Mouse (Mus musculus): ENCODE measurements around the gene Gm7168. TPM values are rescaled to one million over a fixed set of nuclear protein-coding genes. Genes with fewer than 3 reads are reported as not detected.
"Not testable (repeated sequence)": the region's sequence is repeated elsewhere in the genome, so short reads cannot be mapped to it uniquely, and the experiment has no call there.

Gene Gm7168
- polyA plus RNA-seq, 1 experiment from 2014 or later, result not detected

DNA sequence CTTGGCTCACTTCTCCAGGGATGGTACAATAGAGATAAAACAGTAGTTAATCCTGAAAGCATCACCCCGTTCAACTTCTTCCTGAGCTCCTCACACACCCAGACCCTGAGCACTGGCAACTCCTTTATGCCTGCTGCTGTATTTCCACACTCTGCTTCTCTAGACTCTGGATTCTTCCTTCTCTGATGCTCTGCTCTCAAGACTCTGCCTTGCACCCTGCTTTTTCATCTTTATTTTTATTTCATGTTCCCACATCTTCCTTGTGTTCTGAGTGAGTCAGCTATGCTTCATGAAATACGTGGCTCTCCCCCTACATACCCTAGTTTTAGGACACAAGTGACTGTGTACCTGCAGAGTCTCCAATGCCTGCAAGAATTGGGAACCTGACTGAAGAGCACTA is 16.9 kb downstream of the Gm7168 start:
- not testable (repeated sequence) for ATAC-seq (ENCODE audit: low FRiP score, low TSS enrichment)

DNA sequence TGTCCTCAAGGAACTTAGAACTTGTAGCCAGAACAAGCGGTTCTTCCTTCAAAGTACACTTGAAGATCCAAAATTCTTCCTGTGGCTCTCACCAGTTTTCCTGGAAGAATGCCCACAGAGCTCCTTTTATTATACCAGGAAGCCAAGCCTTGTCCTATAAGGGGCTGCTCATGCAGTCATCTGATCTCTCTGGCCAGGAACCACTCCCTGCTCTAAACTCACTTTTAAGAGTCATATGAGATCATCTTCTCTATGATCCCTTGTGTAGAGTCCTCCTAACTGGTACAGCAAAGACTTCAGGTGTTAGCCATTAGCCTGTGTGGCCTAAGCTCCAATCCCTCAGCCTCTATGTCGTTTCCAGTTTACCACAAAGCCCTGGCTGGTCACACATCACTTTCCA is 21.7 kb downstream of the Gm7168 start:
- not testable (repeated sequence) for H3K36me3 ChIP-seq (ENCODE audit: control insufficient read depth, insufficient read depth, low read length); H3K4me1 ChIP-seq (replicated peaks; ENCODE audit: control insufficient read depth, insufficient read depth); H3K4me3 ChIP-seq (ENCODE audit: low read depth, low read length); ATAC-seq (ENCODE audit: low FRiP score, low TSS enrichment); DNase-seq (ENCODE audit: low spot score); H3K4me2 ChIP-seq (replicated peaks; ENCODE audit: low read depth); H3K9ac ChIP-seq (ENCODE audit: low read length); H3K27ac ChIP-seq (replicated peaks); H3K27me3 ChIP-seq (ENCODE audit: control insufficient read depth, insufficient read depth, low read length); H3K9me3 ChIP-seq (ENCODE audit: control insufficient read depth, low read length)
- 75% methylated on average over 1 of the region's 2 CpGs for WGBS

More for the DNA sequence above, 16.9 kb downstream of the Gm7168 start:
- H3K4me2 ChIP-seq (replicated peaks; ENCODE audit: low read depth); DNase-seq (ENCODE audit: low spot score); H3K4me3 ChIP-seq (ENCODE audit: low read depth, low read length); H3K4me1 ChIP-seq (replicated peaks; ENCODE audit: control insufficient read depth, insufficient read depth); H3K27ac ChIP-seq (replicated peaks); H3K27me3 ChIP-seq (ENCODE audit: control insufficient read depth, insufficient read depth, low read length); H3K36me3 ChIP-seq (ENCODE audit: control insufficient read depth, insufficient read depth, low read length); H3K9me3 ChIP-seq (ENCODE audit: control insufficient read depth, low read length); H3K9ac ChIP-seq (ENCODE audit: low read length): not testable (repeated sequence)
- WGBS, result 33% methylated on average over 1 of the region's 2 CpGs

- H3K27me3 ChIP-seq (ENCODE audit: control insufficient read depth, insufficient read depth, low read length); H3K36me3 ChIP-seq (ENCODE audit: control insufficient read depth, insufficient read depth, low read length); H3K9me3 ChIP-seq (ENCODE audit: control insufficient read depth, low read length); H3K4me2 ChIP-seq (replicated peaks; ENCODE audit: low read depth); H3K27ac ChIP-seq (replicated peaks); DNase-seq (ENCODE audit: low spot score); H3K4me1 ChIP-seq (replicated peaks; ENCODE audit: control insufficient read depth, insufficient read depth); H3K9ac ChIP-seq (ENCODE audit: low read length); H3K4me3 ChIP-seq (ENCODE audit: low read depth, low read length); ATAC-seq (ENCODE audit: low FRiP score, low TSS enrichment): not testable (repeated sequence)
- 85% methylated on average over 5 of the region's 5 CpGs for WGBS
These were observed 22.6 kb downstream of the Gm7168 start for GRCm38 (mm10) chr17:13970796-13971195.

- 79% methylated on average over 1 of the region's 1 CpGs for WGBS
- no peak for TF ChIP-seq CTCF (IDR thresholded peaks at IDR 0.05; ENCODE audit: low read depth)
- TF ChIP-seq EP300 (optimal IDR thresholded peaks at IDR 0.05), result no peak
- Histone ChIP-seq H3K4me1 (replicated peaks; ENCODE audit: control insufficient read depth, insufficient read depth) (no peaks in the 10 kb centered on the region), H3K27ac (replicated peaks) (no peak overlapping the region), H3K4me2 (replicated peaks; ENCODE audit: low read depth) (no peak overlapping the region), H3K9me3 (ENCODE audit: control insufficient read depth, low read length) (no peaks in the 10 kb centered on the region), H3K9ac (ENCODE audit: low read length) (no peak overlapping the region), H3K36me3 (ENCODE audit: control insufficient read depth, insufficient read depth, low read length) (no peaks in the 10 kb centered on the region), H3K4me3 (ENCODE audit: low read depth, low read length) (no peak overlapping the region), H3K27me3 (ENCODE audit: control insufficient read depth, insufficient read depth, low read length) (no peaks in the 10 kb centered on the region)
- ATAC-seq (ENCODE audit: low FRiP score, low TSS enrichment) (no peak), DNase-seq (ENCODE audit: low spot score) (no peak)
These were observed 39.5 kb downstream of the Gm7168 start for GRCm38 (mm10) chr17:13987690-13988089.

DNA sequence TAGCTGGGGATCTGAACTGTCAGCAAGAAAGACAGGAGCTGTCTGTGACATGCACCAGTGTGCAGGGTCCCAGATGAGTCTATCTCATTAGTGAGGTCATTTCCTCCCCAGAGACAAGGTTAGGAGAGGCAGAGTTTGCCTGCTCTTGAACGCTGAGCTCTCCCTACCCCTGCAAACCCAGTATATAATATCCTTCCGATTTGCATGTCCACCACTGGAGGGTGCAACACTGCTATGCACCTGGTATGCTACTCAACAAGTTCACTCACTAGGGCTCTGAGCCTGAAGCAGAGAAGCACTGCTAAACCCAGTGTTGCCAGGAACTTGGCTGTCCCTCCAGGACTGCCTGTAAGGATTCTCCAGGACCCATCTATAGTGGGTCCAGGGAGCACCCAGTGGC is 45.3 kb downstream of the Gm7168 start:
- H3K36me3 ChIP-seq (ENCODE audit: control insufficient read depth, insufficient read depth, low read length); H3K4me2 ChIP-seq (replicated peaks; ENCODE audit: low read depth); H3K4me3 ChIP-seq (ENCODE audit: low read depth, low read length); H3K27ac ChIP-seq (replicated peaks); H3K27me3 ChIP-seq (ENCODE audit: control insufficient read depth, insufficient read depth, low read length); ATAC-seq (ENCODE audit: low FRiP score, low TSS enrichment); H3K9ac ChIP-seq (ENCODE audit: low read length); H3K4me1 ChIP-seq (replicated peaks; ENCODE audit: control insufficient read depth, insufficient read depth); DNase-seq (ENCODE audit: low spot score); H3K9me3 ChIP-seq (ENCODE audit: control insufficient read depth, low read length): not testable (repeated sequence)
- WGBS, result 56% methylated on average over 2 of the region's 2 CpGs
- TF ChIP-seq CTCF (IDR thresholded peaks at IDR 0.05; ENCODE audit: low read depth), result peak; percentile 58

Other genes with a start within 250 kb of the Gm7168 start
- gene Afdn, start 187.8 kb upstream of the Gm7168 start, polyA plus RNA-seq (2015; fragmentation: Nextera tagmentation; extraction: Ambion mirVana), result 116 and 118 TPM in 2 replicates
- 3.3 and 3.6 TPM in 2 replicates for gene Tcte2, start 186.5 kb upstream of the Gm7168 start, polyA plus RNA-seq (2015; fragmentation: Nextera tagmentation; extraction: Ambion mirVana)
- gene Gm7356, start 55.3 kb downstream of the Gm7168 start, polyA plus RNA-seq (2015; fragmentation: Nextera tagmentation; extraction: Ambion mirVana), result not detected in 2 replicates
- gene Gm7358, start 111.2 kb downstream of the Gm7168 start, polyA plus RNA-seq (2015; fragmentation: Nextera tagmentation; extraction: Ambion mirVana), result not detected in 2 replicates

Data from stomach, postnatal 0 days (tissue).